Mouse (Mus musculus) heart, embryonic 10.5 days (tissue): ENCODE measurements at regions not wholly inside any gene's neighbourhood (a gene's known extent, or its start where the extent isn't known, plus 50 kb on each side); places are given as distances from the start of the nearest gene placed in this dataset.
A peak's percentile ranks its signal among the peaks of the same experiment; 100 is the strongest.

Experiments used
- DNase-seq: peaks from one replicate; pipeline ENCODE4 v3.0.0-alpha.2; 2017; ENCODE audit warnings: low spot score
- H3K27ac ChIP-seq: fragments of 300-500 bp; sonication (generic); 2 replicates; pipeline ENCODE4 v1.5.1; 2016; ENCODE audit warnings: mild to moderate bottlenecking
- H3K27me3 ChIP-seq: fragments of 300-500 bp; sonication (generic); 2 replicates; pipeline ENCODE4 v1.6.1; 2016; ENCODE audit warnings: mild to moderate bottlenecking; ENCODE audit not compliant: poor library complexity, insufficient read depth, severe bottlenecking
- H3K36me3 ChIP-seq: fragments of 300-500 bp; sonication (generic); 2 replicates; pipeline ENCODE4 v1.6.1; 2016; ENCODE audit warnings: mild to moderate bottlenecking, moderate library complexity
- H3K4me1 ChIP-seq: fragments of 300-500 bp; sonication (generic); 2 replicates; pipeline ENCODE4 v1.6.1; 2016; ENCODE audit warnings: mild to moderate bottlenecking
- H3K4me3 ChIP-seq: fragments of 300-500 bp; sonication (generic); 2 replicates; pipeline ENCODE4 v1.5.1; 2016; ENCODE audit warnings: mild to moderate bottlenecking, moderate library complexity
- H3K9me3 ChIP-seq: fragments of 300-500 bp; sonication (generic); 2 replicates; pipeline ENCODE4 v1.6.1; 2016; ENCODE audit warnings: mild to moderate bottlenecking, moderate library complexity
- WGBS: fragments of 180-500 bp; shearing (Covaris S2); methylation state at CpG from one replicate; pipeline ENCODE4 v1.1.7; 2016; 5-methylcytosine and 5-hydroxymethylcytosine counted together

GRCm38 (mm10) chr1:186456131-186456530, 249.7 kb downstream of the Tgfb2 start:
- Histone ChIP-seq H3K27me3 (no peaks in the 10 kb centered on the region), H3K36me3 (no peaks in the 10 kb centered on the region), H3K27ac (no peak overlapping the region), H3K9me3 (no peaks in the 10 kb centered on the region; the same call in 1 of the 2 replicates), H3K4me1 (0 out of 2 replicates have a peak, but pooled peaks cover 4% of the 10 kb centered on the region), H3K4me3 (no peak overlapping the region)
- no peak for DNase-seq
- 96% methylated on average over 3 of the region's 3 CpGs for WGBS

- WGBS = 76% methylated on average over 7 of the region's 7 CpGs
- no peak for DNase-seq
- H3K36me3 ChIP-seq = no peaks in the 10 kb centered on the region
- H3K27me3 ChIP-seq = no peaks in the 10 kb centered on the region
- H3K9me3 ChIP-seq = no peaks in the 10 kb centered on the region; the same call in 1 of the 2 replicates
- 0 out of 2 replicates have a peak, but pooled peaks cover 4% of the 10 kb centered on the region for H3K4me1 ChIP-seq
- H3K27ac ChIP-seq = no peak overlapping the region
- H3K4me3 ChIP-seq = no peak overlapping the region
Measured at GRCm38 (mm10) chr1:186455177-186455660, 250.6 kb downstream of the Tgfb2 start.

GRCm38 (mm10) chr1:186454393-186455085, 251.2 kb downstream of the Tgfb2 start:
- Histone ChIP-seq H3K27ac (no peak overlapping the region), H3K4me3 (no peak overlapping the region), H3K4me1 (0 out of 2 replicates have a peak, but pooled peaks cover 4% of the 10 kb centered on the region), H3K27me3 (no peaks in the 10 kb centered on the region), H3K9me3 (no peaks in the 10 kb centered on the region; the same call in 1 of the 2 replicates), H3K36me3 (no peaks in the 10 kb centered on the region)
- DNase-seq = no peak
- WGBS = 49% methylated on average over 4 of the region's 4 CpGs

- Histone ChIP-seq H3K9me3 (no peaks in the 10 kb centered on the region), H3K27me3 (no peaks in the 10 kb centered on the region), H3K27ac (peak overlapping the region; percentile 69), H3K4me1 (peaks cover 20% of the 10 kb centered on the region), H3K36me3 (no peaks in the 10 kb centered on the region), H3K4me3 (no peak overlapping the region)
- DNase-seq = no peak
- 60% methylated on average over 16 of the region's 16 CpGs for WGBS
Measured at GRCm38 (mm10) chr1:186448841-186449650, 256.7 kb downstream of the Tgfb2 start.

- Histone ChIP-seq H3K27me3 (no peaks in the 10 kb centered on the region), H3K4me1 (peaks cover 22% of the 10 kb centered on the region), H3K9me3 (no peaks in the 10 kb centered on the region), H3K36me3 (no peaks in the 10 kb centered on the region), H3K27ac (no peak overlapping the region), H3K4me3 (no peak overlapping the region)
- 51% methylated on average over 1 of the region's 1 CpGs for WGBS
- DNase-seq = no peak
Measured at GRCm38 (mm10) chr1:186447521-186447920, 258.3 kb downstream of the Tgfb2 start.

- WGBS = 27% methylated on average over 5 of the region's 5 CpGs
- no peaks in the 10 kb centered on the region for H3K36me3 ChIP-seq
- no peaks in the 10 kb centered on the region for H3K27me3 ChIP-seq
- 0 out of 2 replicates have a peak overlapping the region, but pooled peaks have one; percentile 2 for H3K27ac ChIP-seq
- H3K4me1 ChIP-seq = peaks cover 22% of the 10 kb centered on the region
- peak; percentile 84 for DNase-seq
- no peak overlapping the region for H3K4me3 ChIP-seq
- no peaks in the 10 kb centered on the region for H3K9me3 ChIP-seq
Measured at GRCm38 (mm10) chr1:186444701-186445131, 261.1 kb downstream of the Tgfb2 start.

GRCm38 (mm10) chr1:186442160-186442559, 263.6 kb downstream of the Tgfb2 start:
- Histone ChIP-seq H3K27me3 (no peaks in the 10 kb centered on the region), H3K4me3 (no peak overlapping the region), H3K27ac (no peak overlapping the region), H3K9me3 (no peaks in the 10 kb centered on the region), H3K4me1 (peaks cover 13% of the 10 kb centered on the region), H3K36me3 (no peaks in the 10 kb centered on the region)
- WGBS = 67% methylated on average over 1 of the region's 1 CpGs
- no peak for DNase-seq

GRCm38 (mm10) chr1:186435336-186435972, 270.3 kb downstream of the Tgfb2 start:
- Histone ChIP-seq H3K36me3 (no peaks in the 10 kb centered on the region), H3K9me3 (no peaks in the 10 kb centered on the region), H3K27me3 (no peaks in the 10 kb centered on the region), H3K4me1 (peaks cover 17% of the 10 kb centered on the region), H3K27ac (peak overlapping the region; percentile 29; the same call in 1 of the 2 replicates), H3K4me3 (no peak overlapping the region)
- WGBS = 37% methylated on average over 12 of the region's 12 CpGs
- no peak for DNase-seq

- Histone ChIP-seq H3K9me3 (no peaks in the 10 kb centered on the region), H3K27ac (0 out of 2 replicates have a peak overlapping the region, but pooled peaks have one; percentile 48), H3K36me3 (no peaks in the 10 kb centered on the region), H3K27me3 (no peaks in the 10 kb centered on the region), H3K4me1 (peaks cover 17% of the 10 kb centered on the region), H3K4me3 (no peak overlapping the region)
- no peak for DNase-seq
- 43% methylated on average over 9 of the region's 9 CpGs for WGBS
Measured at GRCm38 (mm10) chr1:186434782-186435181, 271.0 kb downstream of the Tgfb2 start.

- Histone ChIP-seq H3K27me3 (no peaks in the 10 kb centered on the region), H3K4me1 (peaks cover 17% of the 10 kb centered on the region), H3K27ac (0 out of 2 replicates have a peak overlapping the region, but pooled peaks have one; percentile 48), H3K9me3 (no peaks in the 10 kb centered on the region), H3K36me3 (no peaks in the 10 kb centered on the region), H3K4me3 (no peak overlapping the region)
- no peak for DNase-seq
- 76% methylated on average over 2 of the region's 2 CpGs for WGBS
Measured at GRCm38 (mm10) chr1:186434007-186434406, 271.8 kb downstream of the Tgfb2 start.

GRCm38 (mm10) chr1:186433169-186433665, 272.6 kb downstream of the Tgfb2 start:
- H3K4me3 ChIP-seq = no peak overlapping the region
- no peak overlapping the region for H3K27ac ChIP-seq
- no peaks in the 10 kb centered on the region for H3K9me3 ChIP-seq
- H3K36me3 ChIP-seq = no peaks in the 10 kb centered on the region
- DNase-seq = no peak
- whole genome bisulfite sequencing = 82% methylated on average over 7 of the region's 7 CpGs
- H3K4me1 ChIP-seq = peaks cover 17% of the 10 kb centered on the region
- H3K27me3 ChIP-seq = no peaks in the 10 kb centered on the region

- DNase-seq = no peak
- Histone ChIP-seq H3K27ac (no peak overlapping the region), H3K4me1 (no peaks in the 10 kb centered on the region; the same call in 1 of the 2 replicates), H3K9me3 (no peaks in the 10 kb centered on the region), H3K36me3 (no peaks in the 10 kb centered on the region), H3K27me3 (no peaks in the 10 kb centered on the region), H3K4me3 (no peak overlapping the region)
- 64% methylated on average over 6 of the region's 6 CpGs for WGBS
Measured at GRCm38 (mm10) chr1:186425421-186425820, 280.4 kb downstream of the Tgfb2 start.
